Mouse (Mus musculus): ENCODE measurements around the gene Atp2a2. TPM values are rescaled to one million over a fixed set of nuclear protein-coding genes. Genes with fewer than 3 reads are reported as not detected.

The Atp2a2 gene
- polyA plus RNA-seq, 1 experiment, result 23.7 TPM

DNA sequence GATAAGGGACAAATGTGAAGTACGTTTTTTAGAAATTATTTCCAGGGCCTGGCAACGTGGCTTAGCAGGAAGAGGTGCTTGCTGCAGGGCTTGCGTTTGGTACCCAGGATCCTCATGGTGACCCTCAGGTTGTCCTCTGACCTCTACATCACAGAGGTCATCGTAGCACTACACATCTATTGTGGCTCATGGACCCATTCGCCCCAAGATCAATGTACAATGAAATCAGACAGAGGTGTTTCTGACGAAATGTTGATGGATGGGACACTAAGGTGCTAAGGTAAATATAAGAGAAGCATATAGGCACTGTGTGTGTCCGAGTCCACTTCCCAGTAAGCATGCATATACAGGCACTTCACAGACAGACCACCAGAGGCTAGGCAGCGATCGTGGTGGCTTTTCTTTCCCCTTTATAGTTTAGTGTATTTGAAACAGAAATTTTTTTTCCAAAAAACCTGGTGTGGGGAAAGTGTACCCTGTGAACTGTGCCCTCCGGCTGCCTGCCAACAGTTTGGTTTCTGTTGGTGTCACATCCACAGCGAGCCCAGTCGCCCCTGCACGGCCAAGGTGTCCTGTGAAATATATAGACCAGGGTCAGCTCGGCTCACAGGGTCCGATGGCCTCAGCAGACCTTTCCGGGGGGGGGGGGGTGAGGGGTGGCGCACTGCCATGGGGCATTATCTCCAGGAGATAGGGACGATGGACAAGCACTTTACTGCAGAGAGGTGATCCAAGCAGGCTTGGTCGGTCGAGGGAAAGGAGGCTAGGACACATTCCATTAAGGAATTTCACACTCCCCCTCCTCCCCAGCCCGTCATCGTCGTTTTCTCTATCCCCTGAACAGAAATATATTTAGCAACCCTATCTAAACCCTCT lies 18.5 kb upstream of the Atp2a2 start:
- 83% methylated on average over 23 of the region's 23 CpGs for WGBS
- H3K36me3 ChIP-seq (ENCODE audit: control insufficient read depth, insufficient read depth, low read length), result no peaks in the 10 kb centered on the region
- H3K4me1 ChIP-seq (ENCODE audit: control insufficient read depth, insufficient read depth, insufficient read length), result no peaks in the 10 kb centered on the region
- H3K27ac ChIP-seq (ENCODE audit: insufficient read depth, low read length), result no peak overlapping the region
- no peak for DNase-seq (ENCODE audit: low read depth in 1 of 2, low spot score in 2 of 2)
- H3K27me3 ChIP-seq (ENCODE audit: control insufficient read depth, insufficient read depth, low read length), result no peaks in the 10 kb centered on the region
- no peak overlapping the region for H3K4me3 ChIP-seq (ENCODE audit: extremely low read depth, insufficient read depth, insufficient read length)
- TF ChIP-seq CTCF (IDR thresholded peaks at IDR 0.05; ENCODE audit: extremely low read depth, insufficient read depth, insufficient read length, insufficient replicate concordance) (no peak), POLR2A (IDR thresholded peaks at IDR 0.05; ENCODE audit: low read depth, low read length) (no peak)

DNA sequence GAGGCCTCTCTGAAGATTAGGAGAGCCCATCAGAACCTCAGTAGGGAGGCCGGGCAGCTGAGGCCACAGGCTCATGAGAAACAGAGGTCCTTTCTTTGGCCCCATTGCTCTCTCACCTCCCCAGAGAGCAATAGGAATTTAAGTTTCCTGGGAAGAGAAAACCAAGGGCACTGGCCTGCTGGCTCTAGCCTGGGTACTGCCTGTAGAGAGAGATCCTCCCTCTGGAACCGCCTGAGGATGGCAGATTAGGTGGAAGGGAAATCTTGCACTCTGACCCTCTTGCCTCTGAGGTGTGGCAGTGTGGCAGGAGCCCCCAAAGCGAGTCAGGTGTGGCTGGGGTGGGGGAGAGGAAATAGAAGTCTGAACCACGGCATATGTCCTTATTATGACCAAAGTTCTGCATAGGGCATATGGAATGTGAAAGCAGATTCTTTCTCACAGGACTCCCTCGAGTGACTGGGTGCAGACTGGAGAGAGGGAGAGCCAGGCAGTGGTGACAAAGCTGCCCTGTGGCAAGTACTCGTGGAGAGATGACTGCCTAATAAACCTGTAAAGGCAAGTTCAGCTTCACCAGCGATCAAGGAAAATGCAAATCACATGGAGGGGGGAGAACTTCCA lies 17.1 kb upstream of the Atp2a2 start:
- Histone ChIP-seq H3K27me3 (ENCODE audit: control insufficient read depth, insufficient read depth, low read length) (no peaks in the 10 kb centered on the region), H3K27ac (ENCODE audit: insufficient read depth, low read length) (no peak overlapping the region), H3K36me3 (ENCODE audit: control insufficient read depth, insufficient read depth, low read length) (no peaks in the 10 kb centered on the region), H3K4me1 (ENCODE audit: control insufficient read depth, insufficient read depth, insufficient read length) (peaks cover 4% of the 10 kb centered on the region; the same call in 1 of the 2 replicates), H3K4me3 (ENCODE audit: extremely low read depth, insufficient read depth, insufficient read length) (no peak overlapping the region)
- 54% methylated on average over 7 of the region's 7 CpGs for WGBS
- TF ChIP-seq CTCF (IDR thresholded peaks at IDR 0.05; ENCODE audit: extremely low read depth, insufficient read depth, insufficient read length, insufficient replicate concordance), result no peak
- no peak for DNase-seq (ENCODE audit: low read depth in 1 of 2, low spot score in 2 of 2)

DNA sequence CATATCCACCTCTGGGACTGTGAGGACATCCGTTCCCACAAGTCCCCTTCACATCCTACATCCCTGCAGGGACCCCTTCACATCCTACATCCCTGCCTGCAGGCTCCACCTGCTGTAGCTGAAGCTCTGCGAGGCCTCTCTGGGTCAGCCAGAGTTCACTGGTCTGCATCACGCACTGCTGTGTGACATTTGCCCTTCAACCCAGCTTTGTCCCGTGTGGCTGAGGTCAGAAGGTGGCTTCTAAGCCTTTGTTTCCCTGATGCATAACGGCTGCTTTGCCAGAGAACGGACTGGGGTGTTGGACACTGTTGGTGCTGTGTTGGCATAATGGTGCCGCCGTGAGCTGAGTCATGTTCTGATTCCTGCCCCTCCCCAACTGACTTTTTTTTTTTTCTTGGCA lies 16.2 kb upstream of the Atp2a2 start:
- DNase-seq (ENCODE audit: low read depth in 1 of 2, low spot score in 2 of 2), result no peak
- H3K4me1 ChIP-seq (ENCODE audit: control insufficient read depth, insufficient read depth, insufficient read length), result peaks cover 6% of the 10 kb centered on the region; the same call in 1 of the 2 replicates
- TF ChIP-seq POLR2A (IDR thresholded peaks at IDR 0.05; ENCODE audit: low read depth, low read length) (no peak), CTCF (IDR thresholded peaks at IDR 0.05; ENCODE audit: extremely low read depth, insufficient read depth, insufficient read length, insufficient replicate concordance) (no peak)
- H3K4me3 ChIP-seq (ENCODE audit: extremely low read depth, insufficient read depth, insufficient read length), result no peak overlapping the region
- H3K27ac ChIP-seq (ENCODE audit: insufficient read depth, low read length), result no peak overlapping the region
- 79% methylated on average over 8 of the region's 8 CpGs for WGBS
- H3K27me3 ChIP-seq (ENCODE audit: control insufficient read depth, insufficient read depth, low read length), result no peaks in the 10 kb centered on the region
- no peaks in the 10 kb centered on the region for H3K36me3 ChIP-seq (ENCODE audit: control insufficient read depth, insufficient read depth, low read length)

DNA sequence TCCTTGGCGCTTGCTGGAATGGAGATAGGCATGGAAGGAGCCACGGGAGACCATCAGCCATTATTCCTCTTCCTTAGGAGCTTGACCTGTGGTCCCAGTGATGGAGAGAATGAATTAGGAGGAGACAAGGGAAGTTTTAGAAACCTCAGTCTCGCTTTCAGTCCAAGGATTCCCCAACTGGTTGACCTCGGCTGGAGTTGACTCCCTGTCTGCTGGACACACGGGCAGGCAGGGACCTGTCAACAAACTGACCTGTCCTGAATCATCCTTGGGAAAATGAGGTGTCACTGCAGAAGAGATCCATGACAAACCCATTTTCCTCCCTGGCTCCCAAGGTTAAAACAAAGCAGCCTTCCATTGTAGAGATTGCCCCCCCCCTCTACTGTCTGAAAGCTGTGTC lies 14.9 kb upstream of the Atp2a2 start:
- DNase-seq (ENCODE audit: low read depth in 1 of 2, low spot score in 2 of 2), result no peak
- Histone ChIP-seq H3K4me3 (ENCODE audit: extremely low read depth, insufficient read depth, insufficient read length) (no peak overlapping the region), H3K27ac (ENCODE audit: insufficient read depth, low read length) (no peak overlapping the region), H3K27me3 (ENCODE audit: control insufficient read depth, insufficient read depth, low read length) (no peaks in the 10 kb centered on the region), H3K36me3 (ENCODE audit: control insufficient read depth, insufficient read depth, low read length) (no peaks in the 10 kb centered on the region), H3K4me1 (ENCODE audit: control insufficient read depth, insufficient read depth, insufficient read length) (peaks cover 6% of the 10 kb centered on the region; the same call in 1 of the 2 replicates)
- 83% methylated on average over 5 of the region's 5 CpGs for WGBS
- TF ChIP-seq POLR2A (IDR thresholded peaks at IDR 0.05; ENCODE audit: low read depth, low read length) (no peak), CTCF (IDR thresholded peaks at IDR 0.05; ENCODE audit: extremely low read depth, insufficient read depth, insufficient read length, insufficient replicate concordance) (no peak)

- no peak for DNase-seq (ENCODE audit: low read depth in 1 of 2, low spot score in 2 of 2)
- Histone ChIP-seq H3K27me3 (ENCODE audit: control insufficient read depth, insufficient read depth, low read length) (no peaks in the 10 kb centered on the region), H3K27ac (ENCODE audit: insufficient read depth, low read length) (no peak overlapping the region), H3K4me1 (ENCODE audit: control insufficient read depth, insufficient read depth, insufficient read length) (peaks cover 6% of the 10 kb centered on the region; the same call in 1 of the 2 replicates), H3K4me3 (ENCODE audit: extremely low read depth, insufficient read depth, insufficient read length) (no peak overlapping the region), H3K36me3 (ENCODE audit: control insufficient read depth, insufficient read depth, low read length) (no peaks in the 10 kb centered on the region)
- 66% methylated on average over 11 of the region's 11 CpGs for WGBS
- TF ChIP-seq CTCF (IDR thresholded peaks at IDR 0.05; ENCODE audit: extremely low read depth, insufficient read depth, insufficient read length, insufficient replicate concordance) (no peak), POLR2A (IDR thresholded peaks at IDR 0.05; ENCODE audit: low read depth, low read length) (no peak)
Observed at GRCm38 (mm10) chr5:122516029-122516730, 14.2 kb upstream of the Atp2a2 start.

GRCm38 (mm10) chr5:122514127-122514521 lies 12.1 kb upstream of the Atp2a2 start:
- WGBS, result 26% methylated on average over 8 of the region's 8 CpGs

More at GRCm38 (mm10) chr5:122514127-122514521, 12.1 kb upstream of the Atp2a2 start:
- DNase-seq (ENCODE audit: low read depth in 1 of 2, low spot score in 2 of 2), result no peak
- Histone ChIP-seq H3K36me3 (ENCODE audit: control insufficient read depth, insufficient read depth, low read length) (no peaks in the 10 kb centered on the region), H3K27ac (ENCODE audit: insufficient read depth, low read length) (no peak overlapping the region), H3K4me1 (ENCODE audit: control insufficient read depth, insufficient read depth, insufficient read length) (peaks cover 6% of the 10 kb centered on the region; the same call in 1 of the 2 replicates), H3K4me3 (ENCODE audit: extremely low read depth, insufficient read depth, insufficient read length) (peak overlapping the region; percentile 29; the same call in 1 of the 2 replicates), H3K27me3 (ENCODE audit: control insufficient read depth, insufficient read depth, low read length) (no peaks in the 10 kb centered on the region)
- TF ChIP-seq CTCF (IDR thresholded peaks at IDR 0.05; ENCODE audit: extremely low read depth, insufficient read depth, insufficient read length, insufficient replicate concordance) (no peak), POLR2A (IDR thresholded peaks at IDR 0.05; ENCODE audit: low read depth, low read length) (no peak)

Data from spleen, adult 2 months (tissue).